Mouse (Mus musculus) heart, postnatal 0 days (tissue): ENCODE results near the gene Sec61a1.

Source experiments
- CTCF ChIP-seq: IDR thresholded peaks from 2 replicates; pipeline ENCODE4 v1.5.1; 2016; ENCODE audit warnings: antibody characterized with exemption, control low read depth, low read depth
- EP300 ChIP-seq: IDR thresholded peaks from 2 replicates; pipeline ENCODE4 v1.6.1; 2016; ENCODE audit warnings: antibody characterized with exemption, low read depth

- TF ChIP-seq CTCF (no peak), EP300 (no peak)
Observed at GRCm38 (mm10) chr6:88545397-88545790, 26.7 kb upstream of the Sec61a1 start.
